In the genomic region with DNA sequence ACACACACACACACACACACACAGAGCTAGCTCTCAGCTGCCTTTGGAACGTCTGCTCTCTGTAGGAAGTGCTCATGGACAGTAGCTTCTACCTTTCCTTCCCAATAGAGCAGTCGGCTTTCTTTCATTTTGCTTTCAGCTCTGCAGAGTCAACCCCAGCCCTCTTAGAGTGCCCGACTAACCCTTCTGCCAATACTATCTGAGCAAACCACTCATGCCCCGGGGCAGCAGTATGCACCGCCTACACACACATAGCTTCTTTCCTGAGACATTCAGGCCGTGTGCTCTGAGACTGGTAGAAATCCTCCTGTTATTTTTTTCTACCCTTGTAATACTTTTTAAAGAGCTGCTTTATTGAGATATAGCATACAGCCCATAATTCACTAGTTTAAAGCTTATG, we compare ENCODE assay signal across 15 mouse cellular contexts.
"Had no signal": no experiment of that assay in that cellular context is flagged by ENCODE, and none has a peak within 500 bp of the region (broad histone marks: within the 10 kb centered on the region; RNA-seq: fewer than 3 reads in every experiment).

No protein-coding gene starts in this region.

- DNase-seq: kidney, adult 11 months; kidney, adult 9 months; kidney, postnatal 36 days; layer of hippocampus, adult 9-11 months; layer of hippocampus, postnatal 36 days; lung, embryonic 14.5 days; lung, postnatal 10 days; lung, postnatal 4 days; right cerebral cortex, postnatal 14 days; thymus, postnatal 4 days had no signal

- H3K36me3 ChIP-seq: limb, embryonic 12.5 days; midbrain, embryonic 12.5 days; neural tube, embryonic 12.5 days had no signal

- H3K27me3 ChIP-seq: neural tube, embryonic 12.5 days had no signal

- H3K4me3 ChIP-seq: limb, embryonic 12.5 days; megakaryocyte, embryonic 14.5 days; midbrain, embryonic 12.5 days; neural tube, embryonic 12.5 days had no signal

- H3K9ac ChIP-seq: limb, embryonic 12.5 days; lung, embryonic 14.5 days; midbrain, embryonic 12.5 days; neural tube, embryonic 12.5 days had no signal

- H3K9me3 ChIP-seq: limb, embryonic 12.5 days; megakaryocyte, embryonic 14.5 days; midbrain, embryonic 12.5 days; neural tube, embryonic 12.5 days had no signal

- H3K4me2 ChIP-seq: limb, embryonic 12.5 days; lung, embryonic 14.5 days; midbrain, embryonic 12.5 days; neural tube, embryonic 12.5 days had no signal

- H3K27ac ChIP-seq: kidney, postnatal 0 days; limb, embryonic 12.5 days; midbrain, embryonic 12.5 days; neural tube, embryonic 12.5 days had no signal
